Mouse (Mus musculus) testis, postnatal 14 days (tissue): ENCODE measurements around the gene Cpd.
"Not testable (repeated sequence)": the region's sequence is repeated elsewhere in the genome, so short reads cannot be mapped to it uniquely, and the experiment has no call there.

Experiments
- DNase-seq: peaks from one replicate; pipeline ENCODE4 v3.0.0; 2021; ENCODE audit warnings: low spot score

Gene Cpd

DNA sequence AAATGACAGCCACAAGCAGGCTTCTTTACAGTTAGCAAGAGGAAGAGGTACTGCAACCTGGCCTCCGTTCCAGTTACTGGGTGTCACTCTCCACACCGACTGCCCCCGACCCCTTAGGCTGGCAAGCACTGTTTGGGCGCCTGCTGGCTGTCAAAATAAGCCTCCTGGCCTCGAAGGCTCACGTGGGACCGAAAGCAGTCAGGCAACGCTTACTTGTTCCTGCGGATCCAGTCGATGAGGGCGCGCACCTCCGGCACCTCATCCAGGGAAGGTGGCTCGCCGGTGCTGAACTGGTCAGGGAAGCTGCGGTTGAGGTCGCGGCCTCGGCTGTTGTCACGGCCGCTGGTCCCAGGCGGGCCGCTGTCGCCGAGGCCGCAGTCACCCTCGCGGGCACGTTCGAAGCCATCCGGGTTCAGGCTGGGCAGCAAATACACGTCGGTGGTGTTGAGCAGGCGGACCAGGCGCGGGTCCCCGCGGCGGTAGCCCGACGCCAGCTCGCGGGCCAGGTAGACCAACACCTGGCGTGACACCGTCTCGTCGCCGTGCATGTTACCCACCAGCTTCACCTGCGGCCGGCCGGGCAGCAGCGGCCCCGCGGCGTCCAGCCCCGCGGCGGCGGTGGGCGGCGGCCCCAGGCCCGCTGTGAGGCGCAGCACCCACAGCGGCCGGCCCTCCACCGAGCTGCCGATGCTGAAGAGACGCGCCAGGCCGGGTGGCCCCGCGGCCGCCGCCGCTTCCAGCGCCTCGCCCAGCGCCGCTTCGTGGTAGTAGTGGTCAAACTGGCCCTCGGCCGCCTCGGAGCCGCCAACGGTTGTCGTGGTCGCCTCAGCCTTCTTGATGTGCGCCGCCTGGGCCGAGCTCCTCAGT, 574 bp downstream of the Cpd start:
- no peak for DNase-seq

DNA sequence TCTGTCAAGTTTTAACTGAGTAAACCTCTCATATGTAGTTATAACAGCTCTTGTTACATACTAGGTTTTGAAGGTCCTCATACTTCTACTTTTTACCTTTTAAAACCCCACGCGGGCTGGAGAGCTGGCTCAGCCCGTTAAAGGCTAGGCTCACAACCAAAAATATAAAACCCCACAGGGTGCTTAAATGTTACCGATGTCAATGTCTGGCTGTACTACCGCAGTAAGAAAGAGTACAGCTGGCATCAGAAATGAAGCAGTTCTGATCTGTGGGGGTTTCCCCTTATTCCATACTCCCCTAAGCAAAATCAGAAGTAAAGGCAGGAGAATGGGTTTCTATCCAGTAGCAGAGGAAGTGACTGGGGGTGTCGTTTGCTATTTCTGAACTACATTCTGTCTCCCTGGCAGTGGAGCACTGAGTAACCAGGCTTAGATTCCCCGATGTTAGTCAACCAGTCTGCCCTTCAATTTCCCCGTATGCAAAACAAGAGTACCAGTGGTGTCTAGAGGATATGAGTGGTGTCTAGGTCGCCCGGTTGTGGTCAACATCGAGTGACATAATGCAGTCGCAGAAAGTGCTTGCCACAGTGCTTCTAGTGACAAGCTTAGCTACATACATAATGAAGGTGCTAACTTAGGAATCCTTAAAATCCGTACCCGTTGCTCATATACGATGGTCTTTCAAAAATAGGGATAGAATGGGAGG, 1.4 kb downstream of the Cpd start:
- DNase-seq: no peak

DNA sequence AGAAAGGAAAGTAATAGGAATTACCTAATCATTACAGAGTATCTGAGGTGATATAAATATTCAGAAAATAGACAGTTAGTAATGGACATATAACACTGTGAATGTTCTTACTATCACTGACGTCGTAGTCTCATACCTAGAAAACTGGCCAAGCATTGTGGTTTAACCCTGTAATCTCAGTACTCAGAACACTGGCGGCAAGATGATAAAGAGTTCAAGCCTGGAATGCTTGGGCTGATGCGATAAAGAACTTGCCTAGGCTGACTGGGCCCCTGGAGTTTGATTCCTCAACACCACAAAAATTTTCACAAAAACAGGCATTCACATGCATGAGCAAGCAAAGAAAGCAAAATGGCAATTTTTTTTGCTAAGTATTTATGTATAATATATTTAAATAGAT, 8.2 kb downstream of the Cpd start:
- DNase-seq: no peak

DNA sequence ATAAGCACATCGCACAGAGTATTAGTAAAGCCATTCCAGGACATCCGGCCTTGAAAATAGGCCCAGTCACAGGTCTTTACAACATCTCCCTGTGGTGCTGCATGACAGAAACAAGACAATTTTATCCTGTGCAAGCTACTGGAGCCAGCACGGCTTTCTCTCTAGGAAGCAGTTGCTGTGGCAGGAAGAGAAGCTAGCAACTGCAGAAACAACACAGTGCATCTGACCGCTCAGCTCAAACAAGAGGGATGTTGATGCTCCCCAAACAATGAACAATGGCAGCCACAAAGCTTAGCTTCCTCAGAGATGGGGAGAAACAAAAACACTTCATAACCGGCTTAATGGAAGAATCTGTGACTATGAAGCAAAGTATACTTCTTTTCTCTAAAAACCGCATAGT, 10.5 kb downstream of the Cpd start:
- DNase-seq: no peak

DNA sequence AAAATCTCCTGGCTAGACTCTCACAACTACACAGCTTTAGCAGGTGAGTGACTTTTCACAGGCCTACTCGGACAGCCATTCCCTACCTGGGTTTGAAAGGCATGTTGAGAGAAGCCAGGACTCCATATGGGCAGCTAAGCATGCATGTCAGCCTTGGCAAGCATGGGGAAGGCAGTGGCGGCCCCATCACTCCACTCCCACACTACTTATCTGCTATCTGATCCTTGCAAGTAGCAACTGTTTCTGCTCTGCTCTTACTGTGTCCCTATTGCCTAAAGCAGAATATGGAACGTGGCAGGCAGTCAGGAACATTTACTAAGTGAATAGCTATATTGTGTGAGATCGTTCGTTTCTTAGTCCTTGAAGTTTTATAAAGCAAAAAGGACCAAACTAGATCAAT, 10.9 kb downstream of the Cpd start:
- DNase-seq: no peak

DNA sequence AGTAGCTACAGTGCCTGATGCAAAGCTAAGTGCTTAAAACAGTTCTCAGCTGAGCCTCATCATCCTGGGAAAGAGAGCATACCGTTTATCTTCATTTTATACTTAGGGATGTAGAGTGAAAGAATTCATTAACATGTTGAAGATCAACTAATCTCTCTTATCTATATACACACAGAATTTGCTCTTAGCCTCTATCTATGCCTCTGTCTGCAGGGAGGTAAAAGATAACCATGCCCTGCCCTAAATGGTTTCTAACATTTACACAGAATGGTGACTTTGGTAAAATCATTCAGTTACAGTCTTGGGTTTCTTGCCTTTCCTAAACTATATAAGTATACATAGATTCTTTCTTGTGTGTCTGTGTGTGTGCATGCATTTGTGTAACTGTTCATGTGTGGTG, 12.2 kb downstream of the Cpd start:
- no peak for DNase-seq

DNA sequence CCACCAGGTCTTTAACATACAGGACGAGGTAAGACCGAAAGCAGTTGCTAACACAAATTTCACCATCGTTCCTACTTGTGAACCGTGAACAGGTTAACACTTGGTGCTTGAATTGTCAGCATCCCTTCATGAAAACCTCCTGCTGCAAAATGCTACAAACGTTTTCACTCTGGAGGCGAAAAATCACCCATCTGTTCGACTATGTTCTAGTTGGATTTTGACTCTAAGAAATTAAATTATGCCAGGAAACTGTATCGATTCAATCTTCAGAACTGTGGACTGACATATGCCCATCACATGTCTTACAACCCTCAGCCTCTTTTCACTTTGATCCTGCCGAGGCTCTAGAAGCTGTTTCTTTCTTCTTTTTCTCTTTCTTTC, 21.9 kb downstream of the Cpd start:
- DNase-seq: no peak

DNA sequence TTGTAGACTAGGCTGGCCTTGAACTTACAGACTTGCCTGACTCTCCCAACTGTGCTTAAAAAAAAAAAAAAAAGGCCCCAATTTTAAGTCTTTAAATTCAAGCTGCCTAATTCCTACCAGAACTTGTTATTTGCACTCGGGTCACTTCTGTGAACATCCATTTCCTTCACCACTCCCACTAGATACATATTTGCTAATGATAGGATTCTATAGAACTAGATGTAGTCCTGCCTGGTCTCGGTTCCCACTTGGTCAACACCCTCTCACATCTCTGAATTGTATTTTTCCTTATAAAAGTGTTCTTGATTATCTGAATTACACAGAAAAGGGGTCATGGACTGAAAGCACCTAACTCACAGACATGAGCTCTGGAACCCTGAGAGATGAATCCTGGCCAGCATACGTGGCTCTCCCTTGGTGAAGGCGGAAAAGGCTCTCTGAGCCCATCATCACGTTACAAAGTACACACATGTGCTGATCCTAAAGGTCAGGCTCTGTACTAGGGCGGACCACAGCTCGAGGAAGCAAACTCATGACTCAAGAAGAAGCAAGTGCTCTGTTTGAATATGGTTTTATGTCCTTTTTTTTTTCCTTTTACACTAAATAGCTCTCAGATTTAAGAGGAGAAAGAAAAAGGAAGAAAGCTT, 22.5 kb downstream of the Cpd start:
- DNase-seq: no peak

DNA sequence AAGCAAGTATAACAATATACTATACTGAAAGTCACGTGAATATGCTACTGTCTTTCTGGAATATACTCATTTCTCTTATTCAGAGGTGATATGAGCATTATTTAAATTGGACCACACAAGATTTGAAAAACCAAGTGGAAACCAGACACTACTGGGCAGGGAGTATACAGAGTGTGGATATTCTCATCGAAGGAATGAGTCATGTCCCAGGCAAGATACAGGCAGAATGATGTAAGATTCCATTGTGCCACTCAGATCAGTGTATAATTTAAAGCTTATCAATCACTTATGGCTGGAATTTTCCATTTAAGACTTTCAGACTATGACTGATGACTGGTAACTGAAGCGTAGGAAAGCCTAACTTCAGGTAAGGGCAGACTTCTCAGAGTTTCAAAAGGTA, 23.2 kb downstream of the Cpd start:
- DNase-seq: no peak

DNA sequence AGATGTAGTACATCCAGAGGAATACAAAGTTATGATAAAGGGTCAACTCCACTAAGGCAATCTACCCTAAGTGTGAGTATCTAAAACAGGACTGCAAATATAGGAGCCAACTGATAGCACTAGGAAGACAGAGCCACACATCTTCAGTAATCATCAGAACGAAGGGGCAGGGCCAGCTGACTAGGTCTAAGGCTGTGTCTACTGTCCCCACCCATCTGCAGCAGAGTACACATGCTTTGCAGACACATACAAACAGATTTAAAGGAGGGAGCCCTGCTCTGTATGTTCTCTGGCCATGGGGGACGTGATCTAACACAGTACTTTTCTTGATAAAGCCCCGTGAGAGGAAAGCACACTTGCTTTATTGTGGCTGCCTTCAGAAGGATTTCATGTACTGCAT, 25.5 kb downstream of the Cpd start:
- DNase-seq: no peak

DNA sequence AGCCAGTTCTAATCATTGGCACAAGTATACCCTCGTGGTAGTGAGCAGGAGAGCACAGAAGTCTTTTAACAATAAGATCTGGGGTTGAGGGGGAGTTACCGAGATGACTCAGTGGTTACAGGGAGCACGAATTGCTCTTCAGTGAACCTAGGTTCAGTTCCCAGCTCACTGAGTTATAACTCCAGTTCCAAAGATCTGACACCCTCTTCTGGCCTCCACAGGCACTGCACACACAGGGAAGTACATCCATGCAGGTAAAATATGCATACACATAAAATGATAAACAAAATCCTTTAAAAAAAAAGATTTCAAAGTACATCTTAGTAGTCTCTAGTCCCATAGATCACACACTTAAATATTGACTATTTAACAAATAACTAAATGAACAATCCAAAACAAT, 29.2 kb downstream of the Cpd start:
- DNase-seq: no peak

DNA sequence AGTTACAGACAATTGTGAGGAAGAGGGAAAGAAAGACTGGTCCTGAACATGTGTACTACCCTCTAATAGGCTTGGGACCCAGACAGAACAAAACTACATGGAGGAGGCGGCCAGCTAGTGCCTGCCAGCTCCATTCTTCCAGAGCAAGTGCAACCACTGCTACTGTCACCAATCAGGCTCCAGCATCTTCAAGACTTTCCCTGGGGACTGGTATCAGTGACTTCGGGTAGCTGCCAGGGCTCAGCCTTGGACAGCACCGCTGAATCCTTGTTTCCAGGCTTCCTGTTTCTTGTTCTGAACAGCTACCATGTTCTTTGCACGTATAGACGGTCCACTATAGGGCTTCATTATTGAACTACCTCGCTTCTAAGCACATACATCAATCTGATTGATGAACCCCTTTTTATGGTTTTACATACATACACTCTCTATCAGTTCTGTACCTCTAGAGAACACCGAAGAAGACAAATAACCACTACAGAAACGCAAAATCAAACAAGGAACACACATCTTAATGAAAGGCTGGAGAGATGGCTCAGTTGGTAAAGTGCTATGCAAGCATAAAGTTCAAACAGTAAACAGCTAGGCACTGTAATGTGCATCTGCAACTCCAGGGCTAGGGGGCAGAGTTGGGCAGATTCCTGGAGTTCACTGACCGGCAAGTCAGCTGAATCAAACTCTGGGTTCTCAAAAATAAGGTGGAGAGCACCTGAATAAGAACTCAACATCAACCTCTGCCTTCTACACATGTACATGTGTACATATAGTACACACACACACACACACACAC, 35.9 kb downstream of the Cpd start:
- DNase-seq: no peak

DNA sequence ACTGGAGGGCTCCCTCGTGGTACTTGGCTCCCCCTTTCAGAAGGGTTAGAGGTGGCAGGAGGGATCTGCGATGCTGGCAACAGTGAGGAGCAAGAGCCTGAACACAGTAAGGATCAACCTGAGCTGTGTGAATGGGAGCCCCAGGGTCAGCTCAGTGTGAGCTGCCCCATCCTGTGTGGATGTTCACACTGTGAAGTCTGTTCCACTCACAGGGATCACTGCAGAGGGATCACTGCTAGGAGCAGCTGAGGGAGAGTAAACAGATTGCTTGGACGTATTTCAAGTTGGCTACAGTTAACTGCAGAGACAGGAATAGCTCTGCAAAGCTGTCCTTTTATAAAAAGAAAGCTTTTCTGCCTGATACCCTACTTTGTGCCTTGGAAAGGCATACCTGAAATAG, 37.4 kb downstream of the Cpd start:
- no peak for DNase-seq

DNA sequence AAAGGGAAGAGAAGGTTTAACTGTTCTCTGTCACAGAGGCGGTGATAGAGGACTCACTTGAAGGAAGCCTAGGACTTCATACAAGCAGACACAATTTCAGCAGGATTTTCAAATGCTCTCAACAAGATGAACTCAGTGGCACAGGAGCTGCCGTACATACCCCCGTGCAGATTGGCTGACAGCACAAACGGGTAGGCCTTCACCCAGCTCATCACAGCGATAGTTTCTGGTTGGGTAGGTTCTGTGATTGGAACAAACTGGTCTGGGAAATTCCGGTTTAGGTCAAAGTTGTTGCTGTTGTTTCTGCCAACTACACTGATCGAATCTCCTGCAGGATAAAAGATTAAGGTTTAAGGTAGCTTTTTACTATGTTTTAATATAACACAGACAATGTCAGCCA, 38.3 kb downstream of the Cpd start:
- no peak for DNase-seq

DNA sequence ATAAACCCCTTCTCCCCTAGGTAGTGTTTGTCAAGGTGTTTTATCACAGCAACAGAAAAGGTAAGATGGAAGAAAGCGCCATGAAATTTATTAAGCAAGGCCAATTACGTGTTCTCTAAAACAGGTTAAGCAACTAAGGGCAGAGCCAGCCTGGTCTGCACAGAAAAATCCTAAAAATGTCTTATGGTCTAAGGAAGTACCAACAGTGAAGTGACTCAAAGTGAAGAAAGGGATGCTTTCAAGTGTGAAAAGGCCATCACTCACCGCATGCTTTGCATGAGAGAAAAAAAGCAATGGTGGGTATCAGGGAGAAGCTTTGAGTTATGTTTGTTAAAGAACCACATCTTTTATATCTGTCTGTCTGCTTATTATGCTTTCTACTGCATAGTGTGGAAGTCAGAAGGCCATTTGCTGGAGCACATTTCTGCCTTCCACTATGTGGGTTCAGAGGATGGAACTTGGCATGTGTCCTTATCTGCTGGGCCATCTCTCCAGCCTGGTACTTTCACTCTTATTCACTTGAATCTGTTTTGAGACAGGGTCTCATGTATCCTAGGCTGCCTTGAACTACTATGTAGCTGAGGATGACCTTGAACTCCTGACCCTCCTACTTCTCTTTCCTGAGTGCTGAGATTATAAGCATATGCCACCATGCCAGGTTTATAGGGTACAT, 39.7 kb downstream of the Cpd start:
- no peak for DNase-seq

DNA sequence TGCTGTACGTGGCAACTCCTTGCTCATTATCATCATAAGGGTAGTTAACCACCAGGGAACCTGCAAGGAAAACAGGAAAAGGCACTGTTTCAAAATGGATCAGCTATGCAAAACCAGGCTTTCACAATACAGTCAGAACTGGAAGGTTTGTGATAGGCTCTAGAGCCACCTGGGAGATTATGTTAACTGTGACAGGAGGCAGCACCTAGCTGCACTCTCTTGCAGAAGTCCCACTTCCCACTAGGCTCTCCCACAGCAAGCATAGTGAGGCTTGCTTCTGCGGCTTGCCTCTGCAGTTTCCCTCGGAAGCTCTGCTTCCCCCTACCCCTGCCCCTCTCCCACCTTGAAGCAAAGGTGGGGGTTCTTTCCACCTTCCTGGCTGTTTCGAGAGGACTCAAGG, 40.8 kb downstream of the Cpd start:
- no peak for DNase-seq

DNA sequence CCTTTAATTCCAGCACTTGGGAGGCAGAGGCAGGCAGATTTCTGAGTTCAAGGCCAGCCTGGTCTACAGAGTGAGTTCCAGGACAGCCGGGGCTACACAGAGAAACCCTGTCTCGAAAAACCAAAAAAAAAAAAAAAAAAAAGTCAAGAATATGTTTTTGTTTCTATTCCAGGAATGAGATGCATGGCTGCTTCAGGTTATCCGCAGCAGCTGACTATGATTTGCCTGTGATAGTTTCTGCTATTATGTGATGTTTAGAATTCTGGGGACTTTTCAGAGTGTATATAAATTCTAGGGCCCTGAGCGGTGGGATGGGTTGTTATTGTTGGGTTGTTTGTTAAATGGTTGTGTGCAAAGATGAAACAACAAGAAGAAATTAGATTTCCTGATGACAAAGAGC, 41.7 kb downstream of the Cpd start:
- DNase-seq: not testable (repeated sequence)

DNA sequence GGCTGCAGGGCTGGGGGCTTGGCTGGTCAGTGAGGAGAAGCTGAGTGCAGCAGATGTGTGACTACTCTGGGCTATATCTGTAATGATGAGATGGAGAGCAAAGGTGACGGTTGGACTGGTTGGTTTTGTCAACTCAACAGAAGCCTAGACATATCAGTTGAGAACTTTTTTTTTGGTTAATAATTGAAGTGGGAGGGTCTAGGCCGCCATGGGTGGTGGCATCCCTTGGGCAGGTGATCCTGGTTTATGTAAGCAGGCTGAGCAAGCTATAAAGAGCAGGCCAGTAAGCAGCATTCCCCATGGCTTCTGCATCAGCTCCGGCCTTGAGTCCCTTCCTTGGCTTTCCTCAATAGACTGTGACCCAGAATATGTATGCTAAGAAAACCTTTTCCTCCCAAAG, 43.6 kb downstream of the Cpd start:
- DNase-seq: no peak

DNA sequence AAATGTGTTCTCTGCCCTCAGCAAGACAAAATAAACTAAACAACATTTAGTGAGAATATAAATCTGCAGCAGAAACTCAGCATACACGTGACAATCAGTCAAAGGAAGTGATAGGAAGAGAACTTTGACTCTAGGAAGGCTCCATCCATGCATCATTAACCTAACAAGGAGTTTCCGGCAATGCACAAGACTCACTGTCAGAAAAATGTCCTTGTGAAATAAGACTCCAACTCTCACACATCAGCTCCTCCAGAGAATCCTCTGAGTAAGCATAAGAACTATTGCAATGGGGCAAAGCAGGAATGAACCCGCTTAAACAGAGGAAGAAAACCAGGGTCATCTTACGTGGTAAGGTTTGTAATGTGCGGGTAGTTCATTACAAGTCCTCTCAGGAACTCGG, 49.6 kb downstream of the Cpd start:
- DNase-seq: no peak

DNA sequence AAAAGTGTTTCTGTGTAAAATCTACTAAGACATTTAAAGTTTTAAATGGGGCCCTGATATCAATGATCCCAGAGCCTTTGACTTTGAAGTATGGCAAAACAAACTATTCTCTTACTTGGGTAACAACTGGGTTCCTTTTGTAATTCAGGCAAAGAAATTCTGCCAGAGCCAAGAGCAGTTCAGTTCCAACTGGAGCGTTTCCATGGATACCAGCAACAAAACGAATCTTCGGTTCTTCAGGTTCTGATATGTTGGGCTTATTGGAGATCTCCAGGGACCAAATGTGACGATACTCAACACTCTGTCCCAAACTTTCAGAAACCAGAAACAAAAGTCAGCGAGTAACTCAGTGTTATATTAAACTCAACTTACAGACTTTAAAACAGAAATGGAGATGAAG, 51.5 kb downstream of the Cpd start:
- no peak for DNase-seq

DNA sequence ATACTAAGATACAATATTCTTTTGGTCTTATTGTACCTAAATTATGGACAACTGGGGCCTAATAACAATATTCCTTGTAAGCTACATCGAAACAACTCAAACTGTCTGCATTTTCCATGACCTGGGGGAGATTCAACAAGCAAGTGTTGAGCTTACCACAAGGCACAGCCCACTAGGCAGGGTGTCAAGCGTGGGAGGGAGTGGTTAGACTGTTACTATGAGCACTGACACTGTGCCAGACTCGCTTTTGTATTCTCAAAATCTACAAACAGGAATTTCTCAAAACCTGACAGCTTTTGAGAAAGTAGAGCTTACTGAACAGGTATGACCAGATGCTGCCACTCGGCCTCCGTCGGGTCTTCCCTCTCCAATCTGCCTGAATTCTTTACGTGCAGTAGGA, 55.5 kb downstream of the Cpd start:
- DNase-seq: peak; percentile 62

DNA sequence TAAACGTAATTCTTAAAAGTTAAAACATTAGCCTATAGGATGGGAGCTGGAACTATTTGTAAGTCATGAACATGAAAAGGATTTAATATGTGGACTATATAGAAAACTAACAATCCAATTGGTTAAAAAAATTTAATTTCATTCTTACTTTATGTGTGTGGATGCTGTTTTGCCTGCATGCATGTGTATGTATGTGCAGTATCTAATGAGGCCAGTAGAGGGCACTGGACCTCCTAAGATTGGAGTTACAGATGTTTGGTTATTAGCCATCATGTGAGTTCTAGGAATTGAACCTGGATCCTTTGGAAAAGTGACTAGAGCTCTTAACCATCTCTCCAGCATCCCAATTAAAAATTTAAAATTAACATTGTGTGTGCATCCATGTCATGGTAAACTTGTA, 57.6 kb downstream of the Cpd start:
- DNase-seq: no peak
